Mouse (Mus musculus): ENCODE results near the gene Gmip.

DNA sequence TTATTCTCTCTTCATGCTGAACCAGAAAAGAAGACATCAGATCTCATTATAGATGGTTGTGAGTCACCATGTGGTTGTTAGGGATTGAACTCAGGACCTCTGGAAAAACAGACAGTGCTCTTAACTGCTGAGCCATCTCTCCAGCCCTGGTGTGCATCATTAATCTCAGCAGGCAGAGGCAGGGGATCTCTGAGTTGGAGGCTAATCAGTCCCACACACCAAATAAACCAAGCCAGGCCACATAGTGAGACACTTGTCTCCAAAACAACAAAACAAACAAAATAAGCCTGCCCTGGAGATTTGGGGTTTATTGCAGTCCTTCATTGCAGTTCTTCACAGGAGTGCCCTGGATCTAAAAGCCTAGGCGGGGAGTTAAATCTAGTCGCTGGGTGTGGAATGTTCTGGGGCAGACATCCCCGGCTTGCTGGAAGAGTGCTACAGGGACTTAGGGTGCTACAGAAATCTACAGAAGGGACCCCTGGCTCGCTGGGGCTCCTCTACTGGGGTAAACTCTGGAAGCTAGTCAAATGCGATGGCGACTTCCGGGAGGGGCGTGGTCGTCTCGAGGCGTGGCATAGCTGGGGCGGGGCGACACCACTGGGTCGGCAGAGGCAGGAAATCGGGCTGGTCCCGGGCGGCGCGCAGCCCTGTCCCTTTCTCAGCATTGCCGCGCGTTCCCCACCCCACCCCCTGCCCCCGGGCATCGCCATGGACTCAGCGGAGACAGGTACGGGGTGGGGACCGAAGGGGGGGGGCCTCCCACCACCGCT, at the start of gene Gmip:
- TF ChIP-seq MYOD1 (IDR thresholded peaks at IDR 0.05; ENCODE audit: control insufficient read depth, insufficient read length, low read depth): no peak
- no peak for TF ChIP-seq CTCF (IDR thresholded peaks at IDR 0.05; ENCODE audit: control insufficient read depth, insufficient read depth, insufficient read length)
- no peak for TF ChIP-seq MAX (IDR thresholded peaks at IDR 0.05)
